Mouse (Mus musculus): ENCODE results near the gene Slc38a3. TPM values are rescaled to one million over a fixed set of nuclear protein-coding genes. Genes with fewer than 3 reads are reported as not detected.

The Slc38a3 gene
- total RNA-seq, 2 experiments from 2014 or later: 60.8 to 94.7 TPM

DNA sequence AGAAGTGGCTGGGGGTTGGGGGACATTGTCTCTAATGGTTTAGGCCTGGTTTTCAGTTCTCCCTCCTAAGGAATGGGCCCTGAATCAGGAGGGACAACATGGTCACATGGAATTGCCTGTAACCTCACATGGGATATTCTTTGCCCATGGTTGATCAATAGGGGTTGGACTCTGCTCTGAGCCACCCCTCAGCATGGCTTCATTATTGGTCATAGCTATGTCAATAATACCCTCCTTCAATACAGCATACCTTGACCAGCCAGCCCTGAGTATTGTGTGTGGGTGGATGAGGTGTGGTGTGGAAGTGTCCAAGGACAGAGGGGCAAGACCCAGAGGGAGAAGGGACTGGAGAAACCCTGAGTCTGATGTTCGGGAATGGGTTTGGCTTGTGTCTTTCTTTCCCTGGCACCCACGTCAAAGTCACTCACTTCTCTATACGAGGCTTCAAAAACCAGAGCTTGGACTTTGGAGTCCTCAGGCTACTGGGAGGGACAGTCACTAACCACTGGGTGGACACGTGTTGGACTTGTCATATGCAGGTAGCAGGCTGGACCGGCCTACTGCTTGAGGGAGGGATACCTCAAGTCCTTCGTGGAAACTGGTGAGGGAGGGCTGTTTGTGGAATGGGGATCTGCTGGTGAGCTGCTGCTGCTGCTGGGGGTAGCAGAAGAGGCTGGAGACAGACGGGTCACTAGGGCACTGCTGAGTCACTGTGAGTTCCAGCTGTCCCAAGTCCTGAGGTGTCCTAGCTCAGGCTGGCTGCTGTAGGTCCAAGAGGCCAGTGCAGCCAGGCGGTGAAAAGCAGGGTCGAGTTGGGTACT lies 5.5 kb upstream of the Slc38a3 start:
- DNase-seq: no peak
- Histone ChIP-seq H3K27ac (no peak overlapping the region), H3K4me3 (no peak overlapping the region)
- intact Hi-C loops (cut with DNase I): loop anchor here (1.0 kb wide), 1 partner anchor 73 kb away; no protein-coding TSS in a partner anchor
- no peak for TF ChIP-seq CTCF (IDR thresholded peaks at IDR 0.05)

DNA sequence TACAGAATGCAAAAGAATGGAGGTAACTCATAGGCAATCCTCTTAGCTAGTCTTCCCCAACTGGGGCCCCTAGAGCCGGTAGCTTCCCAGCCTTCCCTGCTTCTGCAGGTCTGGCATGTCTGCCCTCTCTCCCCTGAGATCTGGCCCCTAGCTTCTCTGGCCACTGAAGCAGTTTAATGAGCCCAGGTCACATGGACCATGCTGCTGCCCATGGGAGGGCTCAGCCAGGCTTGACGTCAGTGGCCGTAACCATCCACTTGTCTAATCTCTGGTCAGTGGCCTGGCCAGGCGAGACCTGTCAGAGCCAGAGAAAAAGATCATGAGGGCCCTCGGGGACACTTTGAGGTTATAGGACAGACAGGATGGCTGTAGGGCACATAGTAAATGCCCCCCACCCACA lies 929 bp upstream of the Slc38a3 start:
- TF ChIP-seq CTCF (IDR thresholded peaks at IDR 0.05): no peak
- Histone ChIP-seq H3K27ac (peak overlapping the region; percentile 97), H3K4me3 (no peak overlapping the region)
- intact Hi-C loops (cut with DNase I): no loop called here
- DNase-seq: peak; percentile 84

DNA sequence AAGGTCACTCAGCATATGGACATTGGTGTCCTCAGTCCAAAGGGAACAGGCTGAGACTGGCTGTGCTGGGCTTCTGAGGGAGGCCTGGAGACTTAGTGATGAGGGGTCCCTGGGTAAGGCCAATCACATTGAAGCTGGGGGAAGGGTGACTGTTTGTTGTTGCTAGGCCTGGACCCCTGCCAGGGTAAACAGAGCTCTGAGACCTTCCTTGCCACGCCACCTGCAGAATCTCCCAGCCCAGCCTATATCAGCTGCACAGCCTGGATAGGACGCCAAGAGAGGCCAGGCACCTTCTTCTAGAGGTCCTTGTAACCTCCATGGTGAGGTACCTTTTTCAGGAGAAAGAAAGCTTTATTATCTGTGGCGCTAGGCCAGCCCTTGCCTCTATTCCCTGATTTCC lies 414 bp downstream of the Slc38a3 start:
- no peak for TF ChIP-seq CTCF (IDR thresholded peaks at IDR 0.05)
- DNase-seq: no peak
- H3K27ac ChIP-seq: peak overlapping the region; percentile 97
- no peak overlapping the region for H3K4me3 ChIP-seq
- intact Hi-C loops (cut with DNase I): no loop called here

DNA sequence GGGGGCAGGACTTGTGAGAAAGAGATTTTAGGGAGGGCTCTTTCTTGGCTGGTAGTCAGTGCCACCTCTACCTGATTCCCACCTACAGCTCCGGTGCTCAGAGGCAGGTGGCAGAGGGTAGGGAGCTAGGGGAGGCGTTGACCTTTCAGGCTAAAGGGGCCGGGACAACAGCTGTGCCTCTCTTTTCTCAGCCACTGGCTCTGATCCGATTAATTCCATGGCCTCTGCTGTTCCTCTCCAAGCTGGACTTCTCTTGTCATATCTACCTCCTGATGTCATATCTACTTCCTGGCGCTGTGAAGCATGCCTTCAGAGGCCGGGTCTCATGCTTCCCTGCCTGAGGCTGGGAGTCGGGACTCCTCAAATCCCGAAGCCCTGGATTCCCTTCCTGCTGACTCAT lies 1.3 kb downstream of the Slc38a3 start:
- intact Hi-C loops (cut with DNase I): no loop called here
- peak overlapping the region; percentile 97 for H3K27ac ChIP-seq
- peak overlapping the region; percentile 84 for H3K4me3 ChIP-seq
- no peak for TF ChIP-seq CTCF (IDR thresholded peaks at IDR 0.05)
- DNase-seq: peak; percentile 52

DNA sequence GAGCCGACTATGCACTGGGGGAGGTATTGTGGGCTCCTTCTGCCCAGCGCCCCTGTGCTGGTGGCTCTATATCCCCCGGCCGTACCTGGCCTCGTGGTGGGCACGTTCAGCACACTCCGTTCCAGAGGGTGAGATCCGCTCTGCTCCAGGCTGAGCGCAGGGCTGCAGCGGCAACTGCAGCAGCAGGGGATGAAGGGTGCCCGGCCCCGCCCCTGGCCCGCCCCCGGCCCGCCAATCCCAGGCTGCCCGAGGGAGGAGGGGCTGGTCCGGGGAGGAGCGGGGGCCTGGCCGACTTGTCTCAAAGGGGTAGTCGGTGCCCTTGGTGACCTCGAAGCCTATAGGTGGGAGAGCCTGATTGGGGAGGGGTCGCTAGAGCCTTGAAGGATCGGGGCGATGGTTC lies 2.1 kb downstream of the Slc38a3 start:
- H3K4me3 ChIP-seq: peak overlapping the region; percentile 84
- DNase-seq: peak; percentile 90
- intact Hi-C loops (cut with DNase I): no loop called here
- no peak for TF ChIP-seq CTCF (IDR thresholded peaks at IDR 0.05)
- peak overlapping the region; percentile 97 for H3K27ac ChIP-seq

DNA sequence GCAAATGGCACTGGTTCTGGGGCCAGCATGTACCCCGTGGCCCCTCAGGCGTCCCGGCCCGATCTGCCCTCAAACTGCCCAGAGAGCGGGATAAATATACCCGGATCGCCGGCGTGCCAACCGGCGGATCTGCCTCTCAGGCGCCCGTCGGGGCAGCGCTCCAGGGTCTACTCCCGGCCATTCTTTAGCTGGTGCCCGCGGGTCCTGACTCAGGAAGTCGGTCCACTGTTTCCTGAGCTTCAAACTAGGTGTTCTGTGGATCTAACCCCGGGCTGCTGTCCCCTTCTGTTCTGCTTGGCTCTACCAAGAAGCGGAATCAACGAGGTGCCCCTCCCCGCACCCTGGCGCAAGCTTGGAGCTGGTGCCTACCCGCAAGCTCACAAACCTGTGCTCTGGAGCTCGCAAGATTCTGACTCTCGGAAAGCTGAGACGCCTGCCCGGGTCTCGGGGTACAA lies 2.6 kb downstream of the Slc38a3 start:
- intact Hi-C loops (cut with DNase I): no loop called here
- no peak for TF ChIP-seq CTCF (IDR thresholded peaks at IDR 0.05)
- H3K27ac ChIP-seq: peak overlapping the region; percentile 97

DNA sequence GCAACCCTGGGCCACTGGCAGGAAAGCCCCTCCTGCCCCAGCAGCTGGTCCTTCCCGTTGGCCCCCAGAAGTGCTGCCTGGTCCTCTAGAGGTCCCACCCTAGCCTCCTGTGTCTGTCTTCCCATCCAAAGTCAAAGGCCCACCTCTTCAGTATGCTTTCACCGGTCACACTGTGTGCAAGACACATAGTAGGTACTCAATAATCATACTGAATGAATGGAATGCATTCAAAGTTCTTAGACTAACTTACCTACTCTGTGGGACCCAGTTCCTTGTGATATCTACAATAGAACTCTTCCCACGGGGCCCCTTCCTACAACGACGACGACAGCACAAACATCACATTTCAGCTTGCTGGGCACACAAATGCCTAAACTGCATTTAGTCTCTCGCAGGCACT lies 4.0 kb downstream of the Slc38a3 start:
- no peak for DNase-seq
- no peak for TF ChIP-seq CTCF (IDR thresholded peaks at IDR 0.05)
- peak overlapping the region; percentile 84 for H3K4me3 ChIP-seq
- peak overlapping the region; percentile 97; the same call in 1 of the 2 replicates for H3K27ac ChIP-seq
- intact Hi-C loops (cut with DNase I): no loop called here

More for the DNA sequence above, 2.6 kb downstream of the Slc38a3 start:
- H3K4me3 ChIP-seq: peak overlapping the region; percentile 84
- DNase-seq: peak; percentile 90

DNA sequence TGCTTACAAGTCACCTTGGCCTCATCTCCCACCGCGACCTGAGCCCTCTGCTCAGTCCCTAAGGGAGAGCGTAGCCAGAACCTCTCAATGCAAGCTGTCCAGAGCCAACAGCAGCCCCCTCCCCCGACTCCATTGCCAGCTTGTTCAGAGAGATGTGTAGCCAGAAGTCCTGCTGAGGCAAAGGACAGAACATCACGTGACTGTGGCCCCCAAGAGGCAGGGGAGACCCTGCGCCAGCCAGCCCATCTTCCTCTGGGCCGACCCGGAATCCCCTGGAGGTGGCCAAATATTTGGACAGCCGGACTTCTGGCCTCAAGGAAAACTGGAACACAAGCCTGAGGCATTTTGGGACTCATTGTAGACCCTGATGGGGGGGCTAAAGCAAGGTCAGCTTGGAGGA lies 5.8 kb downstream of the Slc38a3 start:
- intact Hi-C loops (cut with DNase I): no loop called here
- TF ChIP-seq CTCF (IDR thresholded peaks at IDR 0.05): no peak
- H3K4me3 ChIP-seq: peak overlapping the region; percentile 36
- no peak for DNase-seq
- H3K27ac ChIP-seq: no peak overlapping the region

DNA sequence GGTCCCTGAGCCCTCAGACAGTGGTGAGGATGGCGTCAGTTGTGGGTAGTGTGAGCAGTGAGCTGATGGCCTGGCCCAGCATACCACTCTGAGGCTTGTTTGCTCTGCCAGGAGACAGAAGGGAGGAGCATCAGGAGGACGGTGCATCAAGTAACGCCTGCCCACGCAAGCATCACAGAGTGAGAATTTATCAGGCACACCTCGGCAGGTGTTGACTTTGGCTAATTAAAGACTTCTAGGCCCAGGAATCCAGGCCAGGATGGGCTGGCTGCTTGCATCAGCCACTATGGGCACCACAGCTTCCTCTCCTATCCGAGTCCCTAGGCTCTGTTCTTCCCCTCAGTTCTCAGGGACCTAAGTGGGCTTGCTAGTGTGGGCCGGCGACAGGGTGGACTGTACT lies 7.0 kb downstream of the Slc38a3 start:
- intact Hi-C loops (cut with DNase I): no loop called here
- TF ChIP-seq CTCF (IDR thresholded peaks at IDR 0.05): no peak
- Histone ChIP-seq H3K27ac (no peak overlapping the region; the same call in 1 of the 2 replicates), H3K4me3 (peak overlapping the region; percentile 21; the same call in 1 of the 2 replicates)
- no peak for DNase-seq

DNA sequence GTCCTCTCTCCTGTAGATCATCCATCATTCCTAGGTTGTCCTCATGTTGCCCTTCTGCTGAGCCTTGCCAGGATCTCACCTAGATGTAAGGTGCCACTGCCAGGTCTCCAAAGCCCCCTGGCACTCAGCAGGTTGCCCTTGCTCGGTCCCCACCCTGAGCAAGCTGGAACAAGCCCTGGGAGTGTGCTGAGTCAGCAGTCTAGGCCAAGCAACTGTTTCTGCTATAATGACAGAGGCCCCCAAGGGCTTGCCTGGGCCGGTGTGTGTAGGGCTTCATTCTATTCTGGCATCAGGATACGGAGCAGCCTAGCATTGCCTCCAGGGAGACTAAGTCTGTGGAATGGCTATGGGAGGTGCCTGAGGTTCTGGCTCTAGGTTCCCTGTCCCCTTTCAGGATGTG lies 8.6 kb downstream of the Slc38a3 start:
- H3K4me3 ChIP-seq: no peak overlapping the region
- no peak for DNase-seq
- intact Hi-C loops (cut with DNase I): no loop called here
- TF ChIP-seq CTCF (IDR thresholded peaks at IDR 0.05): no peak
- H3K27ac ChIP-seq: peak overlapping the region; percentile 12; the same call in 1 of the 2 replicates

DNA sequence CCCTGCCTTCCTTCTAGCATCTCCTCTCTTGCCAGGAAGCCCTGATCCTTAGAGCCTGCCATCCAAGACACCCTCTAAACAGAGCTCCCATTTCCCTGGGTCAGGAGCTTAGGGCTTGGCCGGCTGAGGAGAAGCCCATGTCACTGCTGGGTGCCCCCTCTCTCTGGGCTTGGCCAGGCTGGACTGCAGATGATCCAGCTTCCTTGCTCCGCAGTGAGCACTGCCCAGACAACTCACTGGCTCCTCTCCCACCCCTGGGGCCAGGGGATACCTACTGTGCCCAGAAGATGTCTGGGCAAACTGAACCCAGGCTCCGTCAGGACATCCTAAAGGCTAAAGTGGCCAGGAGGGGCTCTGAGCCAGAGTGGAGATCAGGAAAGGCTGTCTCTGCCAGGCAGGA lies 9.4 kb downstream of the Slc38a3 start:
- intact Hi-C loops (cut with DNase I): no loop called here
- DNase-seq: no peak
- H3K27ac ChIP-seq: 0 out of 2 replicates have a peak overlapping the region, but pooled peaks have one; percentile 24
- H3K4me3 ChIP-seq: no peak overlapping the region
- TF ChIP-seq CTCF (IDR thresholded peaks at IDR 0.05): no peak

DNA sequence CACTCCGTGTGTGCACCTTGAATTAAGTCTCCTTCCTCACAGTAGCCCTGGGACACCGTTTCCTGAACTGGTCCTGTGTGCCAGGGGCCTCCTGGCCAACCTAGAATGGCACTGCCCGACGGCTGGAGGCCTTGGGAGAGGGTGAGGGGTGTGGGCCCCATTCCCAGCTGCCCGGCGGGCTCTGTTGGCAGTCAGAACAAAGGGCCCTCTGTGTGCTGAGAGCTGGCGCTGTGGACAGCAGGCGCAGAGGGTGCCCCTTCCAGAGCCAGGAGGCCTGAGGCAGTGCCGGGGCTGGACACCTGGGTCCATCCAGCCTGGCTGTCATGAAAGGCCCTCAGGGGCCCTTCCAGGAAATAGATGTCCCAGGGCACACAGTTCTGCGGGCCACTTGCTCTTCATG lies 9.8 kb downstream of the Slc38a3 start:
- intact Hi-C loops (cut with DNase I): no loop called here
- no peak overlapping the region for H3K4me3 ChIP-seq
- no peak for DNase-seq
- no peak for TF ChIP-seq CTCF (IDR thresholded peaks at IDR 0.05)
- H3K27ac ChIP-seq: 0 out of 2 replicates have a peak overlapping the region, but pooled peaks have one; percentile 24

DNA sequence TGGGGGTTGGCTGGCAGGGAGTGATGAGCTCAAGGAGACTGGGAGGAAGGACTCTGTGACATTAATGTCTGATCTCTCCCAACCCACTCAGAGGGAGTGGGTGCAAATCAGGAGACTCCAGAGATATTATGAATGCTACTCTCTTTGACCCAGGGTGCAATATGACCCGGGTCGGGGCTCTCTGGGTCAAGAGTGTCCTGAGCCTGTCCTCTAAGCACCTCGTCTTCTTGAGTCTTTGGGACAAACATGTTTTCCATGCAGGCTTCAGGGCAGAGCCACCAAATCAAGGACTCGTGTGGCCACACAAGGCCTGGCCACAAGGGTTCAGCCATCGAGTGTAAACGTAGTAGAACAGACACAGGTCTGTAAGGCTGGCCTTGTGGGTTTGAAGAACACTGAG lies 11.2 kb downstream of the Slc38a3 start:
- intact Hi-C loops (cut with DNase I): no loop called here
- TF ChIP-seq CTCF (IDR thresholded peaks at IDR 0.05): no peak
- no peak overlapping the region for H3K4me3 ChIP-seq
- no peak for DNase-seq
- H3K27ac ChIP-seq: no peak overlapping the region

DNA sequence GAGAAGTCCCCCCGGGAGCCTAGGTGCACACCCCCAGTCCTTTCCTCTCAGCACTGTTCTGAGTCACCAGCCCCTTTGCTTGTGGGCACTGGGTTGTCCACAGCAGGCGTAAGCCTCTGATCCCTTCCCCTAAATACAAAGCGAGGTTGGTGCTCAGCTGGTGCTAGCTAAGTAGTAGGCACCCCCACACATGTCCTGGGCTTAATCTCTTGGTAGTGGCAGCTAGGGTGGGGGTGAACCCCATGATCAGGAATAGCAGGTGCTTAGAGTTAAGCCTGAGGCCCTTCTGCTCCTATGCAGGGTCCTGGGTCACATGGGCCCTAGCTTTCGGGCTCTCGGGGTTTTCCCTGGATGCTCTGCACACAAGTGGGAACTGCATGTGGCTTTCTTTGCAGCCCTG lies 12.2 kb downstream of the Slc38a3 start:
- Histone ChIP-seq H3K4me3 (no peak overlapping the region), H3K27ac (no peak overlapping the region)
- TF ChIP-seq CTCF (IDR thresholded peaks at IDR 0.05): no peak
- DNase-seq: no peak
- intact Hi-C loops (cut with DNase I): no loop called here

Data from gastrocnemius, adult 2 months (tissue).